Mouse (Mus musculus) forebrain, embryonic 16.5 days (tissue): ENCODE measurements around the gene Ccdc182. TPM values are rescaled to one million over a fixed set of nuclear protein-coding genes. Genes with fewer than 3 reads are reported as not detected.
A peak's percentile ranks its signal among the peaks of the same experiment; 100 is the strongest.

Source experiments
- ATAC-seq: fragments of 200-750 bp; cut with Nextera tagmentation; 2 replicates; pipeline ENCODE4 v1.8.0; 2017; ENCODE audit warnings: mild to moderate bottlenecking, moderate library complexity
- H3K27ac ChIP-seq: fragments of 300-500 bp; sonication (generic); 2 replicates; pipeline ENCODE4 v1.5.1; 2014; ENCODE audit warnings: low read length, control low read depth
- H3K27me3 ChIP-seq: fragments of 300-500 bp; sonication (generic); replicated peaks from 2 replicates; pipeline ENCODE4 v1.6.1; 2014; ENCODE audit warnings: low read length; ENCODE audit not compliant: control insufficient read depth, insufficient read depth
- H3K36me3 ChIP-seq: fragments of 300-500 bp; sonication (generic); 2 replicates; pipeline ENCODE4 v1.6.1; 2014; ENCODE audit not compliant: control insufficient read depth, insufficient read depth
- H3K4me1 ChIP-seq: fragments of 300-500 bp; sonication (generic); replicated peaks from 2 replicates; pipeline ENCODE4 v1.6.1; 2014; ENCODE audit warnings: low read length; ENCODE audit not compliant: control insufficient read depth, insufficient read depth
- H3K4me2 ChIP-seq: fragments of 300-500 bp; sonication (generic); 2 replicates; pipeline ENCODE4 v1.6.1; 2014; ENCODE audit warnings: mild to moderate bottlenecking, low read length, control low read depth
- H3K4me3 ChIP-seq: fragments of 300-500 bp; sonication (generic); replicated peaks from 2 replicates; pipeline ENCODE4 v1.5.1; 2014; ENCODE audit warnings: mild to moderate bottlenecking, low read length, control low read depth
- H3K9ac ChIP-seq: fragments of 300-500 bp; sonication (generic); replicated peaks from 2 replicates; pipeline ENCODE4 v1.6.1; 2014; ENCODE audit warnings: low read depth, low read length, control low read depth
- H3K9me3 ChIP-seq: fragments of 300-500 bp; sonication (generic); 2 replicates; pipeline ENCODE4 v1.6.1; 2016; ENCODE audit warnings: low read length; ENCODE audit not compliant: control insufficient read depth
- WGBS: fragments of 180-500 bp; shearing (Covaris S2); extraction: QIAGEN DNeasy Blood & Tissue Kit; methylation state at CpG from one replicate; pipeline ENCODE4 v1.1.7; 2014; 5-methylcytosine and 5-hydroxymethylcytosine counted together
- polyA plus RNA-seq: library from polyadenylated mRNA; unstranded; fragments of >200 nt; fragmentation: Nextera tagmentation; extraction: Ambion mirVana; gene quantifications from 2 replicates; pipeline ENCODE4 v1.2.1, GENCODE M21; 2015

Gene Ccdc182
- polyA plus RNA-seq, 1 experiment from 2014 or later: not detected

DNA sequence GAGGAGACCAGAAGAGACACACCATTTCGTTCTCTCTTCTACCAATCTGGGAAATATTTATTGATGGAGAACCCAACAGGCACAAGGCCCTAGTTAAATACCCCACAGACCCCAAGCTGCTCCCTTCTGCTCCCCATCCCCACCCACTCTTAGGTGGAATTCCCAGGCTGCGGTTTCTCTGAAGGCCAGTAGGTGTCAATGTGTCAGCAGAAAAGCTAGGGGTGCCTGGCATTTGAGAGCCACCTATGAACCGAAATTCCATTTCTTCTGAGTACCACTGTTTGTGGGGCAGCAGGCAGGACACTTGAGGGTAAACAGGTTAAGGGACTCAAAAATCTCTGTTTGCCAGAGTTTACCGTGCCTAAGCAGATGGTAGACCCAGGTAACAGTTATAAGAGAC, 2.2 kb upstream of the Ccdc182 start:
- no peaks in the 10 kb centered on the region for H3K9me3 ChIP-seq
- ATAC-seq: no peak
- 36% methylated on average over 4 of the region's 4 CpGs for WGBS

DNA sequence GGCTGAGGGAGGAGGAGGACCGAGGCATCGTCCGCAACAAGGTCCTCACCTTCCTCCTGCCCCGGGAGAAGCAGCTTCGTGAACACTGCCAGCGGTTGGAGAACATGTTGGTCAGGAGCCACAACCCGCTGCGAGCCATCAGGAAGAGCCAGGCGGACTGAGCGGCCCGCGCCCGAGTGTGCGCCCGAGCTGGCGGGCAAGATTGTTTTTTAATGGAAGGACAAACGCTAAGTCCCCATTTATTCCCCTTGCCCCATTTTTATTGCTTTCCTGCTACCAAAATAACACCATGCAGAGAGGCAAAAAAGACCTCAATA, 494 bp downstream of the Ccdc182 start:
- Histone ChIP-seq H3K9me3 (no peaks in the 10 kb centered on the region), H3K27me3 (no peaks in the 10 kb centered on the region), H3K4me1 (peaks cover 7% of the 10 kb centered on the region), H3K4me2 (peak overlapping the region; percentile 41), H3K9ac (no peak overlapping the region), H3K4me3 (peak overlapping the region; percentile 0; the same call in 1 of the 2 replicates), H3K36me3 (no peaks in the 10 kb centered on the region), H3K27ac (no peak overlapping the region)
- 41% methylated on average over 17 of the region's 17 CpGs for WGBS
- no peak for ATAC-seq

More for the DNA sequence above, 2.2 kb upstream of the Ccdc182 start:
- no peaks in the 10 kb centered on the region for H3K27me3 ChIP-seq
- no peak overlapping the region for H3K9ac ChIP-seq
- peaks cover 16% of the 10 kb centered on the region for H3K4me1 ChIP-seq
- no peak overlapping the region for H3K27ac ChIP-seq
- no peaks in the 10 kb centered on the region for H3K36me3 ChIP-seq
- H3K4me2 ChIP-seq: no peak overlapping the region
- H3K4me3 ChIP-seq: no peak overlapping the region

DNA sequence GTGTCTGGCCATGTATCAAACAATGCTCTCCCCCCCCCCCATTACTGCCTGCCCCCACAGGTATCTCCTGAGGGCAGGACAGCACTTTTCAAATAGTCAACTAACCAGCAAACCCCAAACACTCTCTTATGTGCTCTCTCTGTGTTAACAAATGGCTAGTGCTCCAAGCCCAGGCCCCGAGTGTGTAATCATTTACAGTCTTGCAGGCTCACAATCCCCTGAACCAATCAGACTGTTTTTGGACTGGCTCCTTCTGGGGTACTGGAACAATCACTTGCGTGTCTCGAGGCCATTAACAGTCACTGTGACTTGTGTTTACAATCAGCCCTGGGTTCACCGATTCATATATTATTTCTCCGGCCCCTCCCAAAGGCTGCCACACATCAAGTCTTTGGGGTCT, 1.4 kb downstream of the Ccdc182 start:
- Histone ChIP-seq H3K4me3 (no peak overlapping the region), H3K27ac (no peak overlapping the region), H3K4me1 (peaks cover 9% of the 10 kb centered on the region), H3K27me3 (no peaks in the 10 kb centered on the region), H3K4me2 (no peak overlapping the region), H3K9ac (no peak overlapping the region), H3K9me3 (no peaks in the 10 kb centered on the region), H3K36me3 (no peaks in the 10 kb centered on the region)
- 70% methylated on average over 5 of the region's 5 CpGs for WGBS
- ATAC-seq: no peak

DNA sequence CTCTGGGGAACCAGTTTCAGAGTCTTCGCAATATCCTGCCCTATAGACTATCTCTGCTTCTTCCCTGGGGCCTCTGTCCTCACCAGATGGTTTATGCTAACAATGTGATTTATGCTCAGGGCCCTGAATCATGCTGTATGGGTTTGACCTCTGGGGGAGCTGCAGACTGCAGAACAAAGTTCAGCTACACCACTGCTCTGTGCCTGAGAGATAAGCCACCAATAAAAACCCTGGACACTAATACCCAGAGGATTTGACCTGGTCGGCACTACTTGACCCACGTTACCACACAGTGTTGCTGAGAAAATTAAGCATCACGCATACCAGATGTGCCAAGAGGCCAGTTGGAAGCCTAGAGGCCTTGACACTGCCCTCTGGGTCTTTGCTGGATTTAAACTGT, 3.7 kb downstream of the Ccdc182 start:
- Histone ChIP-seq H3K27me3 (no peaks in the 10 kb centered on the region), H3K9me3 (no peaks in the 10 kb centered on the region), H3K36me3 (no peaks in the 10 kb centered on the region), H3K4me2 (no peak overlapping the region), H3K4me3 (no peak overlapping the region), H3K4me1 (peaks cover 9% of the 10 kb centered on the region), H3K27ac (no peak overlapping the region), H3K9ac (no peak overlapping the region)
- no peak for ATAC-seq
- 83% methylated on average over 4 of the region's 4 CpGs for WGBS

DNA sequence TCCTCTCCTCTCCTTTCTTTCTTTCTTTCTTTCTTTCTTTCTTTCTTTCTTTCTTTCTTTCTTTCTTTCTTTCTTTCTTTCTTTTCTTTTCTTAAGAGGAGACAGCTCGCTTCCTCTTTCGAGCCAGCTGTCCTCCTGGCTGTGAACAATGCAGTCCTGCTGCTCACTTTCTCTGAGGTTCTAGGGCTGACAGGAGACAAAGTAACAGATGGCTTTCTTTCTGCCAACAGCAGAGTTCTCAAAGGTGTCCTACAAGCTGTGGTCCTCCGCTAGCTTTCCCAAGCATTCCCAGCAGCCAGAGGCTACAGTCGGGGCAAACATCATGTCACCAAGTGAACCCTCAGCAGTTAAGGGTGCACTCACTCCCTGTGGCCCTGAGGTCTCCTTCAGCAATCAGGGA, 5.5 kb downstream of the Ccdc182 start:
- Histone ChIP-seq H3K4me2 (no peak overlapping the region), H3K27me3 (no peaks in the 10 kb centered on the region), H3K36me3 (no peaks in the 10 kb centered on the region), H3K9me3 (no peaks in the 10 kb centered on the region), H3K9ac (no peak overlapping the region), H3K27ac (no peak overlapping the region), H3K4me3 (no peak overlapping the region), H3K4me1 (peaks cover 3% of the 10 kb centered on the region; the same call in 1 of the 2 replicates)
- 44% methylated on average over 4 of the region's 4 CpGs for WGBS
- no peak for ATAC-seq

DNA sequence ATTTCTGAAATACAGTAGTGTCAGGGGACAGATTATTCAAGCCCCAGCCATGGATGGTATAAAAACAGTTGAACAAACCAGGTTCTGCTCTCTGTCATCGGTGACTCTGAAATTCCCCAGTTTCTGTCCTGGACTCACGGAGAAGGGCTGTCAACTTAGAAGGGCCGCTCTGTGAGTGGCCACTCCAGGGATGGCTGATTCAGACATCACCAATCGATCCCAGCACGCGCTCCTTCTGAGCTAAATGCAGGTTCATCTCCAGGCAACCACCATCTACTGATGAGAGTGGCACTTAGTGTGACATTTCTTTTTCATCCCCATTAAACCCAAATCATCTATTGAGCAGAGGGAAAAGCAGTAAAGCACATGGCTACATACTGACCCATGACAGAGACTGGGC, 7.8 kb downstream of the Ccdc182 start:
- no peaks in the 10 kb centered on the region for H3K36me3 ChIP-seq
- 0 out of 2 replicates have a peak, but pooled peaks cover 2% of the 10 kb centered on the region for H3K4me1 ChIP-seq
- no peak for ATAC-seq
- no peak overlapping the region for H3K27ac ChIP-seq
- H3K4me2 ChIP-seq: no peak overlapping the region
- 57% methylated on average over 6 of the region's 6 CpGs for WGBS
- H3K4me3 ChIP-seq: no peak overlapping the region
- no peak overlapping the region for H3K9ac ChIP-seq
- no peaks in the 10 kb centered on the region for H3K27me3 ChIP-seq
- H3K9me3 ChIP-seq: no peaks in the 10 kb centered on the region

DNA sequence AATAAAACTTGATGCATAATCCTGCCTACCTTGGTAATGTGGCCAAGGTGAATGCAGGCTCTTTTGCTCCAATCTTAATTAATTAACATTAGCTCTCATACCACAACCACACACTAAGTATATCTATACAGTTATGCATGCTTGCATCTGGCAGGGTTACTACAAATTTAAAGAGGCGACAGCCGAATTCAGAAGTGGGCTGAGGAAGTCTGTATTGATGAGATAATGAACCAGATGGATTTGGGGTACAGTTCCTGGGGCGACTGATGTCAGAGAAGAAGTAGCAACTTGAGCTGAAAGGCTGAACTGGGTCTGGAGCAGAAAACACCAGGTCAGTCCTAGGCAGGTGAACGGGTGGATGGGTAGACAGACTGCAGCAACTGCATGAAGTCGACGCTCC, 11.9 kb downstream of the Ccdc182 start:
- ATAC-seq: no peak
- H3K27me3 ChIP-seq: no peaks in the 10 kb centered on the region
- peaks cover 5% of the 10 kb centered on the region; the same call in 1 of the 2 replicates for H3K4me1 ChIP-seq
- H3K4me2 ChIP-seq: no peak overlapping the region
- H3K36me3 ChIP-seq: no peaks in the 10 kb centered on the region
- no peak overlapping the region for H3K27ac ChIP-seq
- H3K4me3 ChIP-seq: no peak overlapping the region
- no peaks in the 10 kb centered on the region for H3K9me3 ChIP-seq
- no peak overlapping the region for H3K9ac ChIP-seq
- WGBS: 92% methylated on average over 6 of the region's 6 CpGs

DNA sequence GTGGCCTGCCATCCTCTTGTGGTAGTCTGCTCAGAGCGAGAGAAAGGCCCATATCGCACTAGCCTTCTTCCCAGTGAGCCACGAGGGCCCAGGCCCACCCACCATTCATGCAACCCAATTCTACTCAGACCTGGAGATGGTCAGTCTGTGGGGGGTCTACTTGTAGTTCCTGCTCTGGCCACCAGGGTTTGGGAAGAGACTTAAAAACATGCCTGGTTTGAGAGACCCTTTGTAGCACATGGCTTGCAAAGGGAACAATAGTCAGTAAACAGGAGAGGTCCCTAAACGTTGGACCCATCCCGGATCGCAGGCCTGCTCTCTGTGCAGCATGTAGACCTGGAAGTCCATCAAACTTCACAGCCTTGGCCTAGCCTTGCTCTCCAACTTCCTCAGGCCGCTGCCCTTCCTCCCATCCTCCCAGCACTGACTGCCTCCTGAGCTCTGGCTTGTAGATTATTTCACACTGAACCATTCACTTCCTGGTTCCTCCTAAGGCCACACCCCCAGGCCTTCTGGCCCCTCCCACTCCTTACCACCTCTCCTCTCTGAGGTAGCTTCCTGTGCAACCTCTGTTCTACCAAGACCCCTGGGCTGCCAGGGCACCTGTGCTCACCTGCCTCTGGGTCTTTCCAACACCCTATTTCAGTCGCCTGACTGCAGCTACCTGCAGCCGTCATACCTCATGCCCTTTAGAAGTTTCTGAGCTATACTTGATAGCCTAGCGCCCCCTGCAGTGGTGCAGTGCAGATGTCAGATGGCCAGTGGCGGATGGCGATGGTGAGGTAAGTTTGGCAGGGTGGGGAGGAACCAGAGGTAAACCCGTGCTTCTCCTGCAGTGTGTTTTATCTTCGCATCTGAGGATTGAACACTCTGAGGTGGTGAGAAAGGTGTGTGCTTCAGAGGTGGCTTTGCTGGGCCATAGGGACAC, 14.0 kb downstream of the Ccdc182 start:
- no peaks in the 10 kb centered on the region for H3K27me3 ChIP-seq
- ATAC-seq: no peak
- no peak overlapping the region for H3K4me2 ChIP-seq
- peaks cover 8% of the 10 kb centered on the region; the same call in 1 of the 2 replicates for H3K4me1 ChIP-seq
- H3K36me3 ChIP-seq: no peaks in the 10 kb centered on the region
- 85% methylated on average over 14 of the region's 14 CpGs for WGBS
- H3K9me3 ChIP-seq: no peaks in the 10 kb centered on the region
- no peak overlapping the region for H3K9ac ChIP-seq
- H3K27ac ChIP-seq: no peak overlapping the region
- no peak overlapping the region for H3K4me3 ChIP-seq

DNA sequence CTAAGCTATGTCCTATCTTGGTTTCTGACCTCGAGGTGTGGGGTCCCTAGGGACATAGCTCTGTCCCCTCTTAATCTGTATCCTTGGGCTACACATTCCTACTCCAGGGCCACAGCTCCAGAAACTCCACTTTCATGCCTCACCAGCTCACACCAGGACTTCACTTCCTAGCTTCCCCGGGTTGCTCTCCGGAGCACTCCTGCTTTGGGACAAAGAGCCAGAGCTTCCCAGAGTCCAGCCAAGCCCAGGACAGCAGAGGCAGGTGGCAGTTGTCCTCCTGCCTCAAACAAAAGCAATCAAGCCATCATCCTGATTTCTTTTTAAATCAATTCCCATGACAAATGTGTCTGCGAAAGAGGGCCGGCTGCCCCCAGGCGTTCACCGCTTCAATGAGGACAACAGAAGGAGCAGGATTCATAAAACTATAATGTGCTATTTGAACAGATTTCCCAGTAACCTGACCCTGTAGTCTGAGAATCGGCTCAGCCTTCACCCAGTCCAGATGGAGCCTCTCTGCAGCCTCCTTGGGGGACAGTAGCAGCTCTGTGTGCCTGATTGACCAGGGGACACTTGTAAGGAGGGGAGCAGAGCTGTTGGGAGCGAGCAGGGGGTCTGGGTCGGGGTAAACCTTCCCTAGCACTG, 15.3 kb downstream of the Ccdc182 start:
- 31% methylated on average over 10 of the region's 10 CpGs for WGBS
- H3K9ac ChIP-seq: no peak overlapping the region

More for the DNA sequence above, 15.3 kb downstream of the Ccdc182 start:
- Histone ChIP-seq H3K4me2 (no peak overlapping the region), H3K27me3 (no peaks in the 10 kb centered on the region), H3K4me3 (no peak overlapping the region), H3K4me1 (peaks cover 9% of the 10 kb centered on the region; the same call in 1 of the 2 replicates), H3K36me3 (no peaks in the 10 kb centered on the region), H3K27ac (no peak overlapping the region), H3K9me3 (no peaks in the 10 kb centered on the region)
- peak; percentile 63; the same call in 1 of the 2 replicates for ATAC-seq
